ENCODE assay signal across 21 mouse cellular contexts in the genomic region with DNA sequence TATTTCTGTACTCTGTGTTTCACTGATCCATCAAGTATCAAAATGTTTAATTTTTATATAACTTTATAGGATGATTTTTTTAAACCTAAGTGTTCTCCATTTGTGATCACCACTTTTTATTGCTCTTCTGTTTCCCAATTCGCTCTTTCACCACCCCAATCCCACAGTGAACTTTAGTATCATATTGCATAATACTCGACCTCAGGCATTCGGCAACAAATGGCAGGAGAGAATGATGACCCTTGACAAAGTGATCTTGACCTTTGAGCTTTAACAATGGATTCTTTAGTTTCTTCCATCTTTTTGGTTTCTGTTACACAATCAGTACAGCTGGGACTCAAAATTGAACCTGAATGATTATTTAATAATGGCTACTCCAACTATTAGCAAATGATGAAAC. TPM values are rescaled to one million over a fixed set of nuclear protein-coding genes. Genes with fewer than 3 reads are reported as not detected.
DNase-seq lines count a peak whose midpoint lies in the region; ATAC-seq and TF ChIP-seq lines count a peak whose summit lies in the region.
"Had no signal": no experiment of that assay in that cellular context is flagged by ENCODE, and none has a peak within 500 bp of the region (broad histone marks: within the 10 kb centered on the region; RNA-seq: fewer than 3 reads in every experiment).

No protein-coding gene starts in this region.

- 45% methylated on average over 3 of the region's 3 CpGs for WGBS in liver, postnatal 0 days (ENCODE audit: insufficient replicate concordance)

- no peaks in the 10 kb centered on the region for H3K27me3 ChIP-seq in liver, postnatal 0 days (ENCODE audit: insufficient read depth, low read length)
- H3K27me3 ChIP-seq: embryonic facial prominence, embryonic 15.5 days; forebrain, embryonic 12.5 days; heart, embryonic 15.5 days; liver, embryonic 13.5 days; neural tube, embryonic 12.5 days had no signal

- ATAC-seq in liver, postnatal 0 days, result peak; percentile 76

- no peaks in the 10 kb centered on the region for H3K4me1 ChIP-seq in liver, postnatal 0 days (ENCODE audit: insufficient read depth)
- H3K4me1 ChIP-seq: embryonic facial prominence, embryonic 15.5 days; forebrain, embryonic 12.5 days; heart, embryonic 15.5 days; limb, embryonic 10.5 days; liver, embryonic 13.5 days; neural tube, embryonic 12.5 days had no signal

- H3K4me2 ChIP-seq in liver, postnatal 0 days (ENCODE audit: low read depth, low read length), result no peak overlapping the region
- H3K4me2 ChIP-seq: embryonic facial prominence, embryonic 15.5 days; forebrain, embryonic 12.5 days; heart, embryonic 15.5 days; liver, embryonic 13.5 days; midbrain, embryonic 11.5 days; neural tube, embryonic 12.5 days had no signal

- no peak for TF ChIP-seq CTCF in liver, postnatal 0 days (IDR thresholded peaks at IDR 0.05; ENCODE audit: low read depth)

- peak; percentile 33; the same call in 1 of the 2 replicates for TF ChIP-seq EP300 in liver, postnatal 0 days (IDR thresholded peaks at IDR 0.05; ENCODE audit: low read depth)

- no peaks in the 10 kb centered on the region for H3K9me3 ChIP-seq in liver, postnatal 0 days (ENCODE audit: low read length)
- H3K9me3 ChIP-seq: embryonic facial prominence, embryonic 15.5 days; forebrain, embryonic 12.5 days; G1E; heart, embryonic 15.5 days; limb, embryonic 10.5 days; liver, embryonic 13.5 days; neural tube, embryonic 12.5 days had no signal

- no peak overlapping the region for H3K4me3 ChIP-seq in liver, postnatal 0 days (ENCODE audit: low read depth, low read length)
- H3K4me3 ChIP-seq: embryonic facial prominence, embryonic 15.5 days; forebrain, embryonic 12.5 days; heart, embryonic 15.5 days; limb, embryonic 10.5 days; liver, embryonic 13.5 days; neural tube, embryonic 12.5 days had no signal

- no peak overlapping the region for H3K27ac ChIP-seq in liver, postnatal 0 days (ENCODE audit: low read depth)
- H3K27ac ChIP-seq: embryonic facial prominence, embryonic 15.5 days; forebrain, embryonic 12.5 days; heart, embryonic 15.5 days; limb, embryonic 10.5 days; liver, embryonic 13.5 days; neural tube, embryonic 12.5 days had no signal

- peak; percentile 2 for DNase-seq in adrenal gland, adult 8-10 months
- no peak for DNase-seq in adrenal gland, adult 18-20 months (ENCODE audit: low spot score in 2 of 2)
- no peak for DNase-seq in liver, postnatal 0 days
- no peak for DNase-seq in liver
- peak; percentile 64 for DNase-seq in fat pad, adult 2 months (ENCODE audit: extremely low read depth, low read depth, low spot score)
- DNase-seq in skeletal muscle tissue, adult 2 months (ENCODE audit: low read depth, low spot score), result peak; percentile 15
- no peak for DNase-seq in kidney, adult 8-10 months
- no peak for DNase-seq in left cerebral cortex, postnatal 14 days (ENCODE audit: low spot score in 2 of 2)
- DNase-seq: cerebellum, adult 18-20 months; cerebellum, postnatal 25 days; kidney, adult 2 months; kidney, postnatal 14 days; liver, embryonic 13.5 days; thymus, postnatal 36 days had no signal

- no peaks in the 10 kb centered on the region for H3K36me3 ChIP-seq in liver, postnatal 0 days (replicated peaks; ENCODE audit: insufficient read depth, low read length)
- H3K36me3 ChIP-seq: embryonic facial prominence, embryonic 15.5 days; forebrain, embryonic 12.5 days; G1E; heart, embryonic 15.5 days; limb, embryonic 10.5 days; liver, embryonic 13.5 days; neural tube, embryonic 12.5 days had no signal

- H3K9ac ChIP-seq in liver, postnatal 0 days (replicated peaks), result no peak overlapping the region
- H3K9ac ChIP-seq: embryonic facial prominence, embryonic 15.5 days; forebrain, embryonic 12.5 days; heart, embryonic 15.5 days; liver, embryonic 13.5 days; neural tube, embryonic 12.5 days had no signal

- intact Hi-C loops in left cerebral cortex, postnatal 14 days (cut with DNase I), result no loop called here

RNA-seq across cellular contexts. Expression of a gene that starts 46.1 kb away (rescaled TPM):
- 10 to 100 TPM; 36.1 to 43.8 (median 39.6) TPM for total RNA-seq in adrenal gland, adult 8-10 months (2022)
- 10 to 100 TPM; 33.6 to 45.2 TPM for total RNA-seq in adrenal gland, adult 18-20 months (2021)
- 13.9 and 14.5 TPM in 2 replicates for polyA plus RNA-seq in liver, postnatal 0 days (2015; fragmentation: Nextera tagmentation; extraction: Ambion mirVana)
- total RNA-seq in left cerebral cortex, postnatal 14 days (2021), result 10 to 100 TPM; 26.3 to 27.1 TPM

Comparison
In these comparisons a context has a peak if more than half of its experiments do, and no peak if none do; other contexts are left out.
1. DNase-seq: peak in adrenal gland, adult 8-10 months (single experiment), fat pad, adult 2 months (single experiment) and skeletal muscle tissue, adult 2 months (single experiment); none in adrenal gland, adult 18-20 months (0 of 2), liver, postnatal 0 days (single experiment), liver (single experiment), kidney, adult 8-10 months (0 of 2) and left cerebral cortex, postnatal 14 days (0 of 2).